Mouse (Mus musculus): Measurements from ENCODE around the gene Gm17334. TPM values are rescaled to one million over a fixed set of nuclear protein-coding genes. Genes with fewer than 3 reads are reported as not detected.

The Gm17334 gene
- total RNA-seq, 1 experiment from 2014 or later, result 0.37 TPM

DNA sequence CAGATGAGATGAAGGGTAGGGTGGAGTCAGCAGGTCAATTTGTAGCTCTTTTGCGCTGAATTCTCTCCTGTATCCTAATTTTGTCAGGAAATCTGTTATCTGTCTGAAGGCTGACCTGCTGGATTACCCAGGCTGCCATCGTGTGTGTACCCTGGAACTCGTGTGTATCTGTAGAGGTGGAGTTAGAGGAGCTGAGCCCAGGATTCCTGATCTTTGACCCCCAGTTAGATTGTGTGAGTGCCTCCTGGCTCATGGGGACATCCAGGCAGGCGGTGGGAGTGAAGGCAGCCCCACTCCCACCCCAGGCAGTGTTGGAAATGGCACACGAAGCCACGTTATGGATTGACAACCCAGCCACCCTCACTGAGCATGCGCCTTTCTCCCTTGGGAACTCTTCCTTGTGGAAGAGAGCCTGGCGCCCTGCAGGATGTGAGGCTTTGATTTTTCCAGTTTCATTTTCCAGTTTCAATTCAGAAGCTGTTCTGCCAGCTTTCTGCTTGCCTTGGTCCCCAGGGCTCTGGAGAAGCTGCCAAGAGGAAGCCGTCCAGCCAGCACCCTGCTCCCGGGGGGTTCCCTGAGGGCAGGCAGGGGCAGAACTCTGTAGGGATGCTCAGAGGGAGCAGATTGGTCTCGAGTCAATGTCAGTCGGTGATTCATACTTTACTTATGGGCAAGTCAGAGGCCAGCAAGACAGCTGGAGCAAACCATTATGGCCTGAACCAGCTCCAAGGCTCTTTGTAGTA is 23.6 kb upstream of the Gm17334 start:
- DNase-seq, result peak; percentile 88

DNA sequence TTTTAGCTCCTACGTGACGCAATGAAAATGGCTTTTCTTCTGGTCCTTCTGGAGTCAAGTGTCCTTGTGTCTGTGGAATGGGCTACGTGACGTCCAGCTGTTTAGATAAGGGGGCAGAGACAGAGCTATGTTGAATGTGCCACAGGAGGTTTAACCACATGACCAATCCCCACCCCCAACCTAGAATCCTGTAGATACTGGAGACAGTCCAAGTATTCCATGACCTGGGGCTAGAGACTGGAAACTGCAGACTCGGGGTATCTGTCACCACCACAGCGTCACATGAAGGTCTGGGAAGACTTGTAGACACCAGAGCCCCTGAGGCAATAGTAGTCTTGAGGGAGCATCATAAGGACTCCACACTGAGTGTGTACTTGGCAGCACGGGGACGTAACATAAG is 22.8 kb upstream of the Gm17334 start:
- DNase-seq, result no peak

DNA sequence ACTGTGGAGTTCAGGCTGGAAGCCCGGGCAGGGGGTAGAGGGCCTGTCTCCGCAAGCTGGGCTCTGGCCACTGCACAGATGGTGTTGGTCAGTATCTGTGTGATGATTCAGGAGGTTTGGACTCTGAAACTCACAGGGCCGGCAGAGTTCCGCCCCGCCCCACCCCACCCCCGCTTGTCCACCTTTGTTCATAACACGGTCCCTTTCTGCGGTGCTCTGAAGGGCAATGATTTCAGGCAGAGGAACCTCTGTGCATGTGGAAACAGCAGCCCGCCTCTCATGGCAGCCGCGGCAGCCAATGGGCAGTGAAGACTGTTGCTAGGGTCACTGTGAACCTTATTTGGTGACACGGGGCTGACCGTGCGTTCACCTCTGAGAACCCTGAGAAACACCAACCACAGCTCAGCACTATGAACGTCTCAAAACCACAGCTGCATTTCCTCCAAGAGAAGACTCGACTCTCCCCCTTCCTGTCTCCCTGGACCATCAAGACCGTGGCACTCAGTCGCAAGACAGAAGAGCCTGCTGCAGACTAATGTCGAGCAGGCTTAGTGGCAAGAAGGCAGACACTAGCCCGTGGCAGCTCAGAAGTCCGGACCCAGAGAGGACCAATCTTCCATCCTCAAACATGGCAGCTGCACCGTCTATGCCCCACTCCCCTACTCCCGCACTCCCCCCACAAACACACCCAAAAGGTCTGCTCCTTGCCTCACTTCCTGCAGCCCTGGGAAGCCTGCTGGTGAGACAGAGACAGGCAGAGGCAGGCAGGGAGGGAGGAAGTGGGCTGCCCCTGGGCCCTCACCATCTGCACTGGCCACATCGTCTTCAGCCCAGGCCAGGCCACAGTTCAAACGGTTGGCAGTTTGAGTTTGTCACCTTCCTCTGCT is 21.9 kb upstream of the Gm17334 start:
- peak; percentile 64 for DNase-seq

DNA sequence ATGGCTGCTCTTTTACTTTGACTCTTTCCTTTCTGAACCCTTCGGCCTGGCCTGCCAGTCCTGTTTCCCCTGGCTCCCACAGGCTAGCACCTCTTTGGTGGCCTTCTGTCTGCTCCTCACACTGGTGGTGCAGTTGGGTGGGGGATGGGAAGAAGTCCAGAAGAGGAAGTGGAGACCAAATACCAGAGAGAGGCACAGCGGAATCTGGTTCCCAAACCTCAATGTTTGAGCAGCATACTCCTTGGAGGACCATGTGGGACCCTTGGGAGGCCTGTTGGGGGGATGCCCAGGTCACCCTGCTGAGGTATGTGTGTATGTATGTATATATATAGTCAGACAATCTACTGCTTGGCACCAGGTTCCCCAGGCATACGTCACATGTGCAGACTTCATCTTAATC is 21.0 kb upstream of the Gm17334 start:
- DNase-seq, result peak; percentile 27

DNA sequence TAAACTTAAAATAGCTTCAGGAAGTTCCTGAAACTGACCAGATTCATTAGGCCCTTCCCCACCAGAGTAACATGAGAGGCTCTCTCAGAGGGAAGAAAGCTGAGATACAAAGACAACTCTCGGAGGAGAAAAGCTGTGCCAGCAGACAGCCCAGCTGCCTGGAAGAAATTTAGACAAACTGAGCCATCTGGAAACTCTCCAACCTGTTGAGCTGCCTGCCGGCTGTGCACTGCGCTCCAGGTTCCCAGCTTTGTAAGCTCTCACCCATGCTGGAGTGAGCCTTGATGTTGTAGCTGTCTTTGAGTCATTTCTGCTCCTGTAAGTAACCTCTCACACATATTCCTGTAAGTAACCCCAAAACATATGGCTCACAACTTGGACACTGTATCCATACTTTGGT is 20.0 kb upstream of the Gm17334 start:
- DNase-seq, result peak; percentile 24

DNA sequence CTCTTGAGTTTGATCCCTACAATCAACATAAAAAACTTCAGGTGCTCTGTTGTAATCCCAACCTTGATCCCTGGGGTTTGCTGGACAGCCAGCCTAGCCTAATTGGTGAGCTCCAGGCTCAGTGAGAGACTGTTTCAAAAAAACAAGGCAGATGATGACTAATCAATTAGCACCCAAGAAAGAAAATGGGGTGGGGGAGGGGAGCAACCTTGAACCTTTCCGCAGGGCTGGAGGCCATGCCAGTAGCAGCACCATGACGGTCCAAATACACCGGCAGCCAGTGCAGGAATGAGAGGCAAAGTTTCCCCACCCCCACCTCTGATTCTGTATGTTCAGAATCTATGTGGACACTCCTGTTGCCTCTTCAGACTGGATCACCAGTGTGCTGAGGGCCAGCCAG is 16.3 kb upstream of the Gm17334 start:
- no peak for DNase-seq

DNA sequence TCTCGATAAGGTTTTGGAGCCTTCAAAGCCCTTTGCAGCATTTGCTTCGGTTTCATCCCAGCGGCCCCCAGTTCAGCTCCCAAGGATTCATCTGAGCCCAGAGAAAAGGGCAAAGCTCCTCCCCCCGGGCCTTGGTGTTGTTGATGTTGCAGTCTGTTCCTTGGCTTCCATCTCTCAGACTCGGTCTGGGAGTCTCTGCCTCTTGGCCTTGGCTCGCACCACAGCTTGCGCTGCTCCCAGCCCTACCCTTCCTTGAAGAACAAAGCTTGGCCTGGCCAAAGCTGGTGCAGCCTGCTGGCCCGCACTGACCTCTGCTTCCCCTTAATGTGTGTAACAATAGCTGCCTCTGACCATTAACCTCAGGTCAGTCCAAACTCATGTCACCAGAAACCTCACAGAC is 15.2 kb upstream of the Gm17334 start:
- peak; percentile 78 for DNase-seq

DNA sequence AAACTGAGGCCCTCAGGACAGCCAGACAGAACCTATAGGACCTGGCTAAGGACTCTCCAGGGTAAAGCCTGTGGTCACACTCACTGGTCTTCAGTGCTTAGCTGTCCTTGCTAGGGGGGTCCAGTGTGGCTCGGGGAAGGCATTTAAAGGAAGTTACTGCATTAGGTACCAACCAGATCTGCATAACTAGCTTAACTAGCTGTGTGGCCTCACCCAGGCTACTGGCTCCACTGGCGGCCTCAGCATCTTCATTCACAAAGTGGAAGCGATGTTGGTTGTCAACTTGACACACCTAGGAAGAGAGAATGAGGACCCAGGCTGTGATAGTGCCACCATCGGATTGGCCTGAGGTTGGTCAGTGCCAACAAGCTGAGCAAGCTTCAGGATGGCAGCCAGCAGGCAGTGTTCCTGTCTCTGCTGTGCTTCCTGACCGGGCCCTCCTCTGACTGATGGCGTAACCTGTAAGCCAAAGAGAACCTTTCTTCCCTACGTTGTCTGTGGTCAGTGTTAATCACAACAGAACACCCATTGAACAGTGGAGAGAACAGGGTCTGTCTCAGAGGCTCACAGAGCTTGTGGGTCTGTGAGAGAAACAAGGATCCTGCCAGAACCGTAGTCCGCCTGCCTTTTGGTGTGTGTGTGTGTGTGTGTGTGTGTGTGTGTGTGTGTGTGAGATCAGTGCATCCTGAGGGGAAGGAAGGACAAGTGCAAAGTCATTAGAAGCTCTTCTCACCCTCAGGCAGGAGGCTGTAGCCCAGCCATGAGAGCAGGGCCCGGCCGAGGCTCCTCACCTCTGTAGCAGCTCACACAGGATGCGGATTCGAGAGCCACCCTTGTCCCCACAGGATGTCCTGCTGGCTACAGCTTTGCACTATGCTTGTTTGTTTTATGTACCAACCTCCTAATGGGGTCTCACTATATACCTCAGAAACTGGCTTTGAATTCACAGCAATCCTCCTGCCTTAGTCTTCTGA is 13.4 kb upstream of the Gm17334 start:
- peak; percentile 63 for DNase-seq

DNA sequence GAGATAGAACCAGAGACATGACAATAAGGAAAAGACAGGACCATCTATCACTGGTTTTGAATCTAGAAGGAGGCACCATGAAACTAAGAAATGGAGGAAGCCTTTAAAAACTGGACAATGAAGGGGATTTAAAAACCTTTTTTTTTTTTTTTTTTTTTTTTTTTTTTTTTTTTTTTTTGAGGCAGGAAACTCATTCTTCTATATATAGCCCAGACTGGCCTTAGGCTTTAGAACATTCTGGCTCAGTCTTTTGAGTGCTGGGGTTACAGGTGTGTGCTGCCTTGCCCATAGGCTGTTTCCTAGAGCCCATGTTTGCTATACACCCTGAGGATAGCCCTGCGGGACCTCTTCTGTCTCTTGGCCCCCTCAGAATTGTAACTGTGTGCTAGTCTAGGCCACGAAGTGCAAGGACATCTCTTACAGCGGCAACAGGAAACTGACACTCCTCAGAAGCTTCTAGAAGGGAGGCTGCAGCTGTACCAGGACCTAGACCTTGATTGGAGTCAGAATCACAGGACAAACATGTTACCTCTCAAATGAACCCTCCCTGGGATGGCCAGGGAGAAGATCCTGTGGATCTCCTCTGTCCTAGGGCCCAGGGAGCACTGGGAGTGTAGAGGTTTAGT is 12.4 kb upstream of the Gm17334 start:
- DNase-seq, result no peak

DNA sequence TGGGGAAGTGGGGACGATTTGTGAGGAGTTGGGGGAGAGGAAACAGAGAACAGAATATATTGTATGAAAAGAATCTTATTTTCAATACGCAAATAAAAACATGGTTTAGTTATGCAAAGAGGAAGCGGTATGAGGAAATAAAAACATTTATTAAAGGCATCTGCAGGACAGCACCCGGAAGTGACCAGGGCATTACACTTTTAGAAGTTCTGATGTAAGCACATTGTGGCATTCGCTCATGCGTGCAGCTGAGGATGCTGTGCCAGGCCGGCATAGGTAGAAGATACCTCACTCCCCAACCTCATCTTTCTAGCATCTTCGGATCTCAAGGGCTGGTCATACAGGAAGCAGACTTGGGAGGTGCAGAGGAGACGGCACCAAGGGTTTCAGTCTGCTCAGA is 10.3 kb upstream of the Gm17334 start:
- DNase-seq, result no peak

DNA sequence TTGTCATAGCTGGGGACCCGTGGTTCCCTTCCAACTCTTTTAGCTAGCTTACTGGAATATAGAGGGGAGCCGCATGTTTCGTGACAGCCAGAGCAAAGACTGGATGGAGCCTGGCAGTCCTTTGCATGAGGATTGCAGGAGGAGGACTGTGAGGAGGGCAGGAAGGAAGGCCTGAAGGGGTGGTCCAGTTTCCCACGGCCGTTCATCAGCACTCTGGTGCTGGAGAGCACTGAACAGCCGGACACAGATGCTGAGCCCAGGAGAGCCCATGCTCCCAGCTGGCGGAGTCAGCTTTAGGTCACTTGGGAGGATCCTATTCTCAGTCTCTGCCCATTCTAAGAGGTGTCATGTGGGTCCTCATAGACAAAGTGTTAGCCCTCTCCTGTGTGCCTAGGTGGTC is 9.0 kb upstream of the Gm17334 start:
- no peak for DNase-seq

DNA sequence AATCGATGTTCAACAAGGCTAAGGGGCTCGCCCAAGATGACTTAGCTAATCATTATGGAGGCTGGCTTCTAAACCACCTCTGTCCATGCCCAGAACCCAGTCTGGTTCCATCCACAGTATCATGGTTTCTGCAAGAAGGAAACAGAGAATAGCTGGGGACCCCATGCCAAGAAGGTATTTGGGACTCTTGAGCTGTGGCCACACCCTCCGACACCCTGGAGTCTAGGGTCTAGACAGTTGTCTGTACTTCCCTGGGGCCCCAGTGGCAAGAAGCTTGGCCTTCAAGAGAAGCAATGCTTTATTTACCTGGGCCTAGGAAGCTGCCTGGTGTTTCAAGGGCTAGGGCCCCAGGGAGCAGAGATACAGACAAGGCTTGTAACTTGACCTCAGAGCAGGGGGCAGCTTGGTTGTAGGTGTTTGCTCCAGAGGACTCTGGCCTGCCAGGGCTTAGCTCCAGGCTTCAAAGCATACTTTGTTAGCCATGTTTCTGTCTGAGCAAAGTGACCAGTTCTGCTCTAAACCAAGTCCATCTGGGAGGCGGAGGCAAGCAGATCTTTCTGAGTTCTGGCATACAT is 8.3 kb upstream of the Gm17334 start:
- no peak for DNase-seq

DNA sequence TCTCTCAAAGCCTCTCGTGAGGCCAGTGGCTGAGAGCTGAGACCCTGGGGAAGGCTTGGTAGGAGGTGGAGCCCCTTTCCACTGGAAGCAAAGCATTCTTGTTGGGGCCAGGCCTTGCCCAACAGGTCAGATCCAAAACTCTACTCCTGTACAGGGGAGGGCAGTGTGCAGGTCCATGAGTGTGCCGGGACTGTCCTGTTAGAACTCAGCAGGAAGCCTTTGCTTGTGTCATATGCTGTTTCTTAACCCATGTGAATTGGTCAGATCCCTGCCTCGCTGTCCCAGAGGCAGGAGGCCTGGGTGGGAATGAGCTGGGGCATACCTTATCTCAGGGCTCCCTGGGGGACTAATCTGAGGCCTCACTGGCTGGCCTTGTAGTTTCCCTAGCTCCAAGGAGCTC is 7.3 kb upstream of the Gm17334 start:
- no peak for DNase-seq

DNA sequence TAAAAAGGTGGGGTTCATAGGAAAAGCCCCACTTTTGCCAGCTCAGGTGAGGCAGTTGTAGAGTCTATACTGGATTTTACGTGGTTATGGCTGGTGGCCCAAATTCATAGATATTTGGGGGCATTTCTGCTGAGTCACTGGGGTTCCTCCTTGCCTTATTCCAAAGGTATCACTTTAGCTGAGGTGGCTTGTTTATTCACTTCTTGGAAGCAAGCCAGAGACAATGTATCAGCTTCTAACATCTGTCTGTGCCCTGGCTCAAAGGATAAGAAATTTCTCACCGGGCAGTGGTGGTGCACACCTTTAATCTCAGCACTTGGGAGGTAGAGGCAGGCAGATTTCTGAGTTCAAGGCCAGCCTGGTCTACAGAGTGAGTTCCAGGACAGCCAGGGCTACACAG is 6.8 kb upstream of the Gm17334 start:
- DNase-seq, result no peak

DNA sequence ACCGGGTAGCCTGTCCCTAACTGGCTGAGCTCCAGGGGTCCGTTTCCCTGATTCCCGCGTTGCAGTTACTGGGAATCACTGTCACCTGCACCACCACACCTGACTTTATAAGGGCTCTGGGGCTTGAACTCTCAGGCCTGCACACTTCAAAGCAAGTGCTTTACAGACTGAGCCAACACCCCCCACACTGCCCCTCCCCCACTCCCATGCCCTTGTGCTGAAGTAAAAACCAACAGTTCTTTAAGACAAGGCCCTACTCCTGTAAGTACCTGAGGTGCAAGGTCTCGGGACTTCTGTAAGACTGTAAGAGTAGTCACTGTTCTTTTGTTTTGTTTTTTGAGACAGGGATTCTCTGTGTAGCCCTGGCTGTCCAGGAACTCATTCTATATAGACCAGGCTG is 5.5 kb upstream of the Gm17334 start:
- DNase-seq, result no peak

DNA sequence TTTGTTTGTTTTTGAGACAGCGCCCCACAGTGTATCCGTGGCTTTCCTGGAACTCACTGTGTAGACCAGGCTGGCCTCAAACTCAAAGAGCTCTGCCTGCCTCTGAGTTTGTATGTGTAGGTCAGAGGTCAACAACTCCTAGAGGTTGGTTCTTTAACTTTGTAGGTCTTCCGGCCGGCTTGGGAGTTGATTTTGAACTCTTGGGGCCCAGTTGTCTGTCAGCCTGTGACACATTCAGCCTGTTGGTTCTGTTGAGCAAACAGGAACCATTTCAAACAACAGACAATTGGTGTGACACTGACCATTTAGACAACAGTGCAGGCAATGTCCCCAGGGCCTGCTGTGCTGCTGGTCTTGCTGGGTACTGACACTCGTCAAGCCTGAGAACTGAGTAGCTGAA is 4.7 kb upstream of the Gm17334 start:
- no peak for DNase-seq

DNA sequence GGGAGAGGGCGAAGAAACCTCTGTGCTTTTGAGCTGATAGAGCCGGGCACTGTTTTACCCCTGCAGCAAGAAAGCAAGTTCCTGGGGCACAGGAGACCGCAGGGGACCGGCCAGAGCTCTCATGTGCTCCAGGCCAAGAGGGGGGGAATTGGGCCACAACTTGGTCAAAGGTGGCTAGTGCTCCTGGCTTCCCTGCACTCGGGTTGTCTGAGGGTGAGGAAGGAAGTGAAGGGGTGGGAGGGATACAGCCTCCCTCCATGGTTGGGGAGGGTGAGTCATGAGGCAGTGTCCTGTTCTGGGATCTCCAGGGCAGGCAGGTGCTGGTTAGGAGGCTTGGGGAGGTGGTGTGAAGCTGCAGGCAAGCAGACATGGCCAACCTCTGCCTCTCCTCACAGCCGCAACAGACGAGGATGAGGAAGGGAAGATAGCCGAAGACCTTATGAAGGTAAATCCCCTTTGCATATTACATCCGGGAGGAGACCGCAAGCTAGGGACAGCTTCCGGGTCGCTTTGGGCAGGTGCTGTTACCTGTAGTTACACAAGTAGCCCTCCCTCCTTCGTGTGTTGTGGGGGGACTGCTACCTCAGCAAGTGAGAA is 1.8 kb upstream of the Gm17334 start:
- no peak for DNase-seq

DNA sequence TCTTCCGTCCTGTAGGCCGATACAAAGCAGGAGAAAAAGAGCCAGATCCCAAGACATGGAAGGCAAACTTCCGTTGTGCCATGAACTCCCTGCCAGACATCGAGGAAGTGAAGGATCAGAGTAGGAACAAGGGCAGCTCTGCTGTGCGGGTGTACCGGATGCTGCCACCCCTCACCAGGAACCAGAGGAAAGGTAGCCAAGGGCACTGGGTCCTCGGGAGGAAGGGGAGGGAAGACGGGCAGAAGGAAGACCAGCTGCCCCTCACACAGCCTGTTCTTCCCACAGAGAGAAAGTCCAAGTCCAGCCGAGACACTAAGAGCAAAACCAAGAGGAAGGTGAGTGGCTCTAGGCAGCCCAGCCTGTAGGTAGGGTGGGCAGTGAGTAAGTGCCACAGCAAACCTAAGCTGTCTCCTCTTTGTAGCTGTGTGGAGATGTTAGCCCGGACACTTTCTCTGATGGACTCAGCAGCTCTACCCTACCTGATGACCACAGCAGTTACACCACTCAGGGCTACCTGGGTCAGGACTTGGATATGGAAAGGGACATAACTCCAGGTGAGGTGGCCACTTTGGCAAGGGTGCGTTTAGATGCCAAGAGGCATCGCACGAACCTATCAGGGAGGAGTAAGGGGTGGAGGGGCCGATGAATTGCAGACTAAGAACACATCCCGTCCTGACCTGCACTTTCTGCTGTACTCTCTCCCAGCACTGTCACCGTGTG is 814 bp upstream of the Gm17334 start:
- no peak for DNase-seq

DNA sequence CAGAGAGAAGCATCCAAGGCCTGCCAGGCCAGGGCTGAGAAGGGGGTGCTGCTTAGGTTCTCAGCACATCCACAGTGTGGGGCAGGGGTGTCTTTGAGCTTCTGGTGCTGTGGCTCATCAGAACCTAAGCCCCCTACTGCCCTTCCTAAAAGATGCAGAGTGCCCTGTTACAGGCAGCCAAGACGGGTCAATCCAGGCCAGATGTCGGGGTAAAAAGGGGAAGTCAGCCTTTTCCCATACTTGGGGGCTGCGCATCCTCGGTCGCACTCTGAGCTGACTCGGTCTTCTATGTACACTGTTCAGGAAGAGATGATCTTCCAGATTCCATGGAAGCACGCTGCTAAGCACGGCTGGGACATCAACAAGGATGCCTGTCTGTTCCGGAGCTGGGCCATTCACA is 451 bp downstream of the Gm17334 start:
- DNase-seq, result no peak

DNA sequence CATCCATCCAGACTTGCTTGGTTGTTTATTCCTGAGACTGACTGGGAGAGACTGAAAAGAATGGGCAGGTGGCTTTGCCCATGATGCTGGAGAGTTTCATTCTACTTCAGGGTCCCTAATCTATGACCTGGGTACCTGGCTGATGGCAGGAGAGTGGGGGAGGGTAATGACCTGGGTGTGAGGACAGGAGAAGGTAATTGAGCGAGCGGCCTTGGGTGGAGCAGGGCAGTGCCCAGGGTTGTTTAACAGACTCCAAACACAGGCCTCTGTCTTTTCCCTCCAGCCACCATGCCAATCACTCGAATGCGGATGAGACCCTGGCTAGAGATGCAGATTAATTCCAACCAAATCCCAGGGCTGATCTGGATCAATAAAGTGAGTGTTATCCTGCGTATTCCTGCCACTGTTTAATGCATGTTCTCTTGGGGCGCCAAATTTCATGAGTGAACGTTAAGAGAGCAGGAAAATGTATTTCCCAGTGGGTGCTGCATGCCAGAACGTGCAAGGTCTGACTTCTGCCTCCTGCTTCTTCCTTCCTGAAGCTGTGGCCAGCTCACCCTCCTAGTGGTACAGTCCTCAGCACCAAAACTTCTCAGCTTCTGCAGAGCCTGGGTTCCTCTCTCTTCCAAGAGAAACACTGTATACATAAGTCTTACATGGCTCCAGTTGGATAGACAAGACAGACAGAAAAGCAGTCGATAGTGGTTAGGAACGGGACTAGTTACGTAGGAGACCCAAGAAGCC is 1.8 kb downstream of the Gm17334 start:
- DNase-seq, result no peak

Measured in adrenal gland, postnatal 14 days (tissue).